Mouse (Mus musculus) thymus, postnatal 10 days (tissue): ENCODE data around the gene Tgif1.

ENCODE experiments used
- DNase-seq, 2 experiments: peaks; one replicate each; pipeline ENCODE4 v3.0.0; 2021; ENCODE audit warnings: low spot score in 2 of 2

Gene Tgif1

GRCm38 (mm10) chr17:70808837-70809236 lies 44.5 kb downstream of the Tgif1 start:
- no peak for DNase-seq

GRCm38 (mm10) chr17:70807885-70808284 lies 45.5 kb downstream of the Tgif1 start:
- DNase-seq, result no peak

- DNase-seq, result no peak
These were observed 46.7 kb downstream of the Tgif1 start for GRCm38 (mm10) chr17:70806600-70806999.

DNA sequence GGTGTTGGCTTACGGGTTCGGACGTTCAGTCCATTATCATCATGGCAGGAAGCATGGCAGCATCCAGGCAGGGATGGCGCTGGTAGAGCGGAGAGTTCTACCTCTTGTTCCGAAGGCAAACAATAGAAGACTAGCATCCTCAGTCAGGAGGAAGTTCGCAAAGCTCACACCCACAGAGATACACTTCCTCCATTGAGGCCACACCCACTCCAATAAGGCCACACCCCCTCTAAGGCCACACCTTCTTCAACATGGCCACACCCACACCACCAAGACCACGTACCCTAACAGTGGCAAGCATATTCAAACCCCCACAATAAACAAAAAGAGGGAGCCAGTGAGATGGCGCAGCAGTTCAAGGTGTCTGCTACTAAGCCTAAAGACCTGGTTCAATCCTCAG lies 47.5 kb downstream of the Tgif1 start:
- no peak for DNase-seq

GRCm38 (mm10) chr17:70802022-70802421 lies 51.3 kb downstream of the Tgif1 start:
- no peak for DNase-seq

DNA sequence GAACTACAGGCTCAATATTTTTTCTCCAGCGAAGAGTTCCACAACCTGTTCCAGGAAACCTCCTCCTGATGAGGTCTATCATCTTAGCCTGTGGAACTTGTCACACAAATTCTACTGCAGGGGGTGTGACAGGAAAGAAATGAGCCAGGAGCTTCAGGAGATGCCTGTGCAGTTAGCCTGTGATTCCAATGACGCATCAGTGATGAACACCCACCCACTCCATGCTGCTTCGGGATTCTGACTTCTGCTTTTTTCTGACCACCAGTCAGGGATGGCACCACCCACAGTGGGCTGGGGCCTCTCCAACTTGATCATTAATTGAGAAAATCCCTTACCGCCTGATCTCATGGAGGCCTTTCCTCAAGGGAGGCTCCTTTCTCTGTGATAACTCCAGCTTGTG lies 54.1 kb downstream of the Tgif1 start:
- no peak for DNase-seq

- no peak for DNase-seq
These were observed 55.6 kb downstream of the Tgif1 start for GRCm38 (mm10) chr17:70797773-70798045.

DNA sequence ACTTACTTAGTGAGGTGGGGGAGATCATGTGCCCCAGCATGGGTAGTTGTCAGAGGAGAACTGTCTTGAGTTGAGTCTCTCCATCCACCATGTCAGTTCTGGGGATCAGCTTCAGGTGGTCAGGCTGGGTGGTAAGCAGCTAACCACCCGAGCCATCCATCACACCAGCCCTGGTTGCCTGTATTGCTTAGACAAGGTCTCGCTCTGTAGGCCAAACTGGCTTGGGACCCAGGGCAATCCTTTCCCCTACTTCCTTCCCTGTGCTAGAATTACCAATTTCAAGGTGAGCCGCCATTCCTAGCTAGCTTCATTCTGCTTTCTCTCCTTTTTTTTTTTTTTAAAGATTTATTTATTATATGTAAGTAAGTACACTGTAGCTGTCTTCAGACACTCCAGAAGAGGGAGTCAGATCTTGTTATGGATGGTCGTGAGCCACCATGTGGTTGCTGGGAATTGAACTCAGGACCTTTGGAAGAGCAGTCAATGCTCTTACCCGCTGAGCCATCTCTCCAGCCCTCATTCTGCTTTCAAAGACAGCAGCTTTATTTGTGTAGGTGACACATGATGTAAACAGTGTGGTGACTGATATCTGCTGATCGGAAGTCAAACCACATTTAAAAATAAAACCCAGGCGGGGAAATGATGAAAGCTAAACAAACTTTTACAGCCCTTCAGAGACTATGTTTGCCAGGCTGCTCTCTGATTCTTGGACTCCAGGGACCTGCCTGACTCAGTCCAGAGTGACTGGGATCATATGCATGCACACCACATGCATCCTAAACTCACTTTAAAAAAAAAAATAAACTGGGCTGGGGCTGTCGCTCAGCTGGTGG lies 56.2 kb downstream of the Tgif1 start:
- DNase-seq, result no peak

- no peak for DNase-seq
These were observed 58.1 kb downstream of the Tgif1 start for GRCm38 (mm10) chr17:70795196-70795595.

- DNase-seq, result no peak
These were observed 58.6 kb downstream of the Tgif1 start for GRCm38 (mm10) chr17:70794722-70795121.

DNA sequence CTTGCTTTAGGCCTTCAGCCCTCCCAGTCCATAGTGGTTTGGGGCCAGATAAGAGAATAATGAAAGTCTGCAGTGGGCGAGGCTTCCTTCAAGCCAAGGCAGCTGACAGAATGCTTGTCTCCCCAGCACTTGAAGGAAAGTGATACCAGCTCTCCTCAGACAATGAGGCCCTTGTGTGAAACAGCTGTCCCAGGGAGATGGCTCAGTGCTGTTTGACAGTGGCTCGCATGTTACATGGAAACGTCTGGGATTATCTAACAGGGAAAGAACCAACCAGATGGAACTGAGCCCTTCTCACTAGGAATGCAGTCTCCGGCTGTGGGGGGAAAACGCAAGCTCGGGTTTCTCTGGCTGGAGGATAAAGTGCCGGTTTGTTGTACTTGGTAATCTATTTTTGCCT lies 59.1 kb downstream of the Tgif1 start:
- no peak for DNase-seq
